Mouse (Mus musculus) forebrain, postnatal 0 days (tissue): ENCODE data around the gene Taf4. TPM values are rescaled to one million over a fixed set of nuclear protein-coding genes. Genes with fewer than 3 reads are reported as not detected.

ENCODE experiments used
- ATAC-seq: fragments of 200-750 bp; cut with Nextera tagmentation; 2 replicates; pipeline ENCODE4 v1.8.0; 2017; ENCODE audit warnings: mild to moderate bottlenecking, moderate library complexity
- DNase-seq: peaks from one replicate; pipeline ENCODE4 v3.0.0-alpha.2; 2015
- H3K27ac ChIP-seq: fragments of 300-500 bp; sonication (generic); 2 replicates; pipeline ENCODE4 v1.5.1; 2014; ENCODE audit warnings: low read depth, mild to moderate bottlenecking, antibody characterized with exemption, low read length, moderate library complexity, mixed read lengths
- H3K27me3 ChIP-seq: fragments of 300-500 bp; sonication (generic); 2 replicates; pipeline ENCODE4 v1.6.1; 2014; ENCODE audit warnings: mild to moderate bottlenecking, low read length, mixed read lengths; ENCODE audit not compliant: insufficient read depth
- H3K36me3 ChIP-seq: fragments of 300-500 bp; sonication (generic); 2 replicates; pipeline ENCODE4 v1.6.1; 2014; ENCODE audit warnings: mild to moderate bottlenecking, moderate library complexity; ENCODE audit not compliant: insufficient read depth
- H3K4me1 ChIP-seq: fragments of 300-500 bp; sonication (generic); 2 replicates; pipeline ENCODE4 v1.6.1; 2014; ENCODE audit warnings: antibody characterized with exemption; ENCODE audit not compliant: insufficient read depth
- H3K4me2 ChIP-seq: fragments of 300-500 bp; sonication (generic); 2 replicates; pipeline ENCODE4 v1.6.1; 2014; ENCODE audit warnings: low read depth, mild to moderate bottlenecking, moderate library complexity
- H3K4me3 ChIP-seq: fragments of 300-500 bp; sonication (generic); 2 replicates; pipeline ENCODE4 v1.5.1; 2014; ENCODE audit warnings: low read depth, low read length, mixed read lengths
- H3K9ac ChIP-seq: fragments of 300-500 bp; sonication (generic); 2 replicates; pipeline ENCODE4 v1.6.1; 2014; ENCODE audit warnings: mild to moderate bottlenecking
- H3K9me3 ChIP-seq: fragments of 300-500 bp; sonication (generic); 2 replicates; pipeline ENCODE4 v1.6.1; 2016; ENCODE audit warnings: low read length
- CTCF ChIP-seq: sonication (generic); IDR thresholded peaks from 2 replicates; pipeline ENCODE4 v1.5.1; 2016; ENCODE audit warnings: antibody characterized with exemption, control low read depth, low read depth
- WGBS: fragments of 180-500 bp; shearing (Covaris S2); extraction: QIAGEN DNeasy Blood & Tissue Kit; methylation state at CpG from one replicate; pipeline ENCODE4 v1.1.7; 2014; 5-methylcytosine and 5-hydroxymethylcytosine counted together
- polyA plus RNA-seq: library from polyadenylated mRNA; unstranded; fragments of >200 nt; fragmentation: Nextera tagmentation; extraction: Ambion mirVana; gene quantifications from 2 replicates; pipeline ENCODE4 v1.2.1, GENCODE M21; 2015
- total RNA-seq: library from RNA; depleted of rRNA; stranded (reverse); fragments of >200 nt; gene quantifications from 2 replicates; pipeline ENCODE4 v1.2.3, GENCODE M21; 2014; rRNA removed

Gene Taf4
- total RNA-seq (11.4 and 12.5 TPM in 2 replicates), polyA plus RNA-seq (2.1 and 2.4 TPM in 2 replicates)

- Histone ChIP-seq H3K9ac (peak within 1 kb of the TSS; percentile 98), H3K36me3 (no peaks in the 10 kb centered on the region), H3K4me1 (peaks cover 15% of the 10 kb centered on the region), H3K4me3 (peak within 1 kb of the TSS; percentile 98), H3K27me3 (no peaks in the 10 kb centered on the region), H3K4me2 (peak within 1 kb of the TSS; percentile 98), H3K27ac (peak within 1 kb of the TSS; percentile 97), H3K9me3 (no peaks in the 10 kb centered on the region)
- TF ChIP-seq CTCF, result 0 out of 2 replicates have a peak, but pooled peaks have one; percentile 1
- ATAC-seq, result peak; percentile 93
- DNase-seq, result peak; percentile 95
- WGBS, result under 1% methylated on average over 55 of the region's 84 CpGs
These were observed at the start of gene Taf4 for GRCm38 (mm10) chr2:179976628-179977343. TSS of gene Taf4 (minus strand) at chr2:179976646.

DNA sequence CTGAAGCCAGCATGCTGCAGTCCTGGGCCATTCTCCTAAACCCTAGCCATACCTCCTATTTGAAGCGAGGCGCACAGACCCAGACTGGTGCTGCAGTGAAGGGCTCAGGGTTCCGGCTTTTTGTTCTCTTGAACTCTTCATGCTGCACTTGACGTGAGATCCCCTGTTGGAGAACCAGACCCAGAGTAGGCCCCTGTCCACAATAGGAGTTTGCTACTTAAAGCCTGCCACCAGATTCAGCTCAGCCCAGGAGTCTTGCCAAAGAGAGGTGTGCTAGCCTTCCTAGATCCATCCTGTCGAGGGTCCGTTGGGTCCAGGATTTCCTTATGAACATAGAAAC is 49.4 kb upstream of the Taf4 start:
- Histone ChIP-seq H3K4me3 (peak overlapping the region; percentile 91), H3K9ac (peak overlapping the region; percentile 92), H3K4me2 (peak overlapping the region; percentile 84), H3K36me3 (peaks cover 32% of the 10 kb centered on the region), H3K27me3 (peaks cover 13% of the 10 kb centered on the region), H3K27ac (peak overlapping the region; percentile 95), H3K9me3 (no peaks in the 10 kb centered on the region), H3K4me1 (peaks cover 22% of the 10 kb centered on the region)
- TF ChIP-seq CTCF, result no peak
- no peak for ATAC-seq
- 3% methylated on average over 6 of the region's 6 CpGs for WGBS
- DNase-seq, result peak; percentile 34

DNA sequence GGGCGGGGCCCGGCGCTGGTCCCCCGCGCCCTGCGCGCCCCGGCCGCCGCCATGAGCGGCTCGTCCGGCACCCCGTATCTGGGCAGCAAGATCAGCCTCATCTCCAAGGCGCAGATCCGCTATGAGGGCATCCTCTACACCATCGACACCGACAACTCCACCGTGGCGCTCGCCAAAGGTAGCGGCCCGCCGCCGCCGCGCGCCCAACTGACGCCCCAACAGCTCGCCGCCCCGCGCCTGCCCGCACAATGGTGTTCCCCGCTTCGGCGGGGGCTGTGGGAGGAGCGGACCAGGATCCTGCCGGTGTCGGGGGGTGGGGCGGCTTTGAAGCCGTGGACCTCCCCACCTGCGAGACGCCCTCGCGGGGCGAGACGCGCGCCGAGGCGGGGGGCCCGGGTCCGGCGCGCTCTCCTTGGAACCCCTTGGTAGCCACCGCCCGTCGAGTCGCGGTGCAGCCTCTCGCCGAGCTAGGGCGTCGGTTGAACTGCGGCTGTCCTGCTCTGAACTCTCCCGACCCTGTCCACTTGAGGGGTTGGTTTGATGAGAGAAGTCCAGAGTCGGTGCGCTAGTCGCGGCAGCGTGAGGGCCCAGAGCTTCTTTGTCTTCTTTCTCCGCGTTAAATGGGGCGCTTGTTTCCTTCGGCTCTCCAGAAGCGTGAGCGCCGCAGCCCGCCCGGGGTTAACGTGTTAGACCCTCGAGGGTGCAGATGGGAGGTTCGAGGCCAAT is 48.9 kb upstream of the Taf4 start:
- under 1% methylated on average over 74 of the region's 84 CpGs for WGBS
- Histone ChIP-seq H3K27me3 (peaks cover 13% of the 10 kb centered on the region), H3K4me1 (peaks cover 22% of the 10 kb centered on the region), H3K4me3 (peak overlapping the region; percentile 91), H3K27ac (peak overlapping the region; percentile 95), H3K4me2 (peak overlapping the region; percentile 84), H3K9ac (peak overlapping the region; percentile 92), H3K9me3 (no peaks in the 10 kb centered on the region), H3K36me3 (peaks cover 27% of the 10 kb centered on the region)
- peak; percentile 50 for DNase-seq
- ATAC-seq, result peak; percentile 42
- TF ChIP-seq CTCF, result no peak

DNA sequence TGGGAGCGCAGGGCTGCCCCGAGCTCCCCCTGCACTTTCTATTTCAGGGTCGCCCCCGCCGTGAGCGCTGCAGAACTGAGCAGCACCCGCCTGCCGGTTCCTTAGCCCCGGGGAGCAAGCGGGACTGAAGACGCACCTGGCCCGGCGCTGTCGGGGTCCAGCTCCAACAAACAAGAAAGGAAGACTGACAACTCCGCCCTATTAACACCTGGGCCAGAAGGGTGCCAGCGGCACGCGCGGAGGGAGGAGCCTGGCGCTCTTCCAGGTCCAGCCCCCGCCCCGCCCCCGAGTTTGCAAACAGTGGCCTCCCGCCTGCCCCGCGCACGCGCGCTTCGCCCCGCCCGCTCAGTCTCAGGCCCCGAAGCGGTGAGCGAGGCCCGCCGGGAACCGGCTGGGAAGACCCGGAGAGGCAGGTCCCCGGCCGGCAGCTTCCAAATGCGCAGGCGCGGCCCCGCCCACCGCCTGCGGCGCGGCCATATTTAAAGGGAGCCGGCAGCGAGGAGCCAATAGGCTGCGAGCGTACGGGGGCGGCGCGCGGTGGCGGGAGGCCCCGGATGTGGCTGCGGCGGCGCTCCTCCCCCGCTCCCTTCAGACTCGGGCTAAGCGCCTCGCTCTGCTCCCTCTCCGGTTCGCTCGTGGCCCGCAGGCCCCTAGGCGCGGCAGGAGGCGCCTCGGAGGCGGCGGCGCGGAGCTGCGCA is 48.1 kb upstream of the Taf4 start, which contains the start of gene Lsm14b:
TSS of gene Lsm14b (plus strand) at position 587 of the 698 bp plus-strand sequence.
- TF ChIP-seq CTCF, result 0 out of 2 replicates have a peak, but pooled peaks have one; percentile 11
- under 1% methylated on average over 76 of the region's 80 CpGs for WGBS

GRCm38 (mm10) chr2:180022751-180023150 is 46.3 kb upstream of the Taf4 start:
- Histone ChIP-seq H3K4me2 (no peak overlapping the region), H3K4me3 (no peak overlapping the region), H3K9ac (no peak overlapping the region), H3K36me3 (peaks cover 2% of the 10 kb centered on the region; the same call in 1 of the 2 replicates), H3K27me3 (peaks cover 13% of the 10 kb centered on the region), H3K4me1 (peaks cover 21% of the 10 kb centered on the region), H3K27ac (no peak overlapping the region), H3K9me3 (no peaks in the 10 kb centered on the region)
- TF ChIP-seq CTCF, result no peak
- ATAC-seq, result no peak
- no peak for DNase-seq
- 62% methylated on average over 6 of the region's 6 CpGs for WGBS

More for the DNA sequence above, 48.1 kb upstream of the Taf4 start, which contains the start of gene Lsm14b:
- peak within 1 kb of the TSS; percentile 95 for H3K27ac ChIP-seq
- H3K4me1 ChIP-seq, result peaks cover 22% of the 10 kb centered on the region
- H3K36me3 ChIP-seq, result peaks cover 19% of the 10 kb centered on the region
- peak within 1 kb of the TSS; percentile 84 for H3K4me2 ChIP-seq
- peak within 1 kb of the TSS; percentile 91 for H3K4me3 ChIP-seq
- H3K9me3 ChIP-seq, result no peaks in the 10 kb centered on the region
- ATAC-seq, result peak; percentile 98
- peaks cover 13% of the 10 kb centered on the region for H3K27me3 ChIP-seq
- peak within 1 kb of the TSS; percentile 92 for H3K9ac ChIP-seq
- DNase-seq, result peak; percentile 98

GRCm38 (mm10) chr2:180020919-180021318 is 44.5 kb upstream of the Taf4 start:
- Histone ChIP-seq H3K4me1 (peaks cover 3% of the 10 kb centered on the region; the same call in 1 of the 2 replicates), H3K4me3 (no peak overlapping the region), H3K4me2 (no peak overlapping the region), H3K9me3 (no peaks in the 10 kb centered on the region), H3K9ac (no peak overlapping the region), H3K36me3 (no peaks in the 10 kb centered on the region), H3K27ac (no peak overlapping the region), H3K27me3 (peaks cover 13% of the 10 kb centered on the region)
- no peak for TF ChIP-seq CTCF
- 79% methylated on average over 8 of the region's 8 CpGs for WGBS
- no peak for ATAC-seq
- DNase-seq, result no peak
